Mouse (Mus musculus) lung, postnatal 0 days (tissue): ENCODE measurements at regions not wholly inside any gene's neighbourhood (a gene's known extent, or its start where the extent isn't known, plus 50 kb on each side); places are given as distances from the start of the nearest gene placed in this dataset.

Experiments
- CTCF ChIP-seq: IDR thresholded peaks from 2 replicates; pipeline ENCODE4 v1.5.1; 2016; ENCODE audit warnings: antibody characterized with exemption, mild to moderate bottlenecking
- EP300 ChIP-seq: IDR thresholded peaks from 2 replicates; pipeline ENCODE4 v1.6.1; 2016; ENCODE audit warnings: antibody characterized with exemption, mild to moderate bottlenecking, control low read depth

- no peak for TF ChIP-seq CTCF
- no peak for TF ChIP-seq EP300
Observed at GRCm38 (mm10) chr13:99765965-99766364, 134.9 kb downstream of the Cartpt start.
